Mouse (Mus musculus) E14TG2a.4 (cell line): Measurements from ENCODE around the gene Gstm1.

ENCODE experiments used
- CTCF ChIP-seq: conservative IDR thresholded peaks from 2 replicates; pipeline ENCODE4 v1.5.1; 2014; ENCODE audit warnings: low read length
- POU5F1 ChIP-seq: IDR thresholded peaks from 2 replicates; pipeline ENCODE4 v1.6.1; 2014; ENCODE audit warnings: low read length, borderline replicate concordance

GRCm38 (mm10) chr3:107982726-107983125 is 35.0 kb downstream of the Gstm1 start:
- TF ChIP-seq CTCF (no peak), POU5F1 (no peak)
